Mouse (Mus musculus) kidney, postnatal 36 days (tissue): ENCODE data around the gene Ilvbl.
"Not testable (repeated sequence)": the region's sequence is repeated elsewhere in the genome, so short reads cannot be mapped to it uniquely, and the experiment has no call there.

Experiments used
- DNase-seq, 2 experiments: peaks; one replicate each; pipeline ENCODE4 v3.0.0; 2021 to 2022; ENCODE audit warnings: mixed read lengths in 2 of 2

Ilvbl gene

DNA sequence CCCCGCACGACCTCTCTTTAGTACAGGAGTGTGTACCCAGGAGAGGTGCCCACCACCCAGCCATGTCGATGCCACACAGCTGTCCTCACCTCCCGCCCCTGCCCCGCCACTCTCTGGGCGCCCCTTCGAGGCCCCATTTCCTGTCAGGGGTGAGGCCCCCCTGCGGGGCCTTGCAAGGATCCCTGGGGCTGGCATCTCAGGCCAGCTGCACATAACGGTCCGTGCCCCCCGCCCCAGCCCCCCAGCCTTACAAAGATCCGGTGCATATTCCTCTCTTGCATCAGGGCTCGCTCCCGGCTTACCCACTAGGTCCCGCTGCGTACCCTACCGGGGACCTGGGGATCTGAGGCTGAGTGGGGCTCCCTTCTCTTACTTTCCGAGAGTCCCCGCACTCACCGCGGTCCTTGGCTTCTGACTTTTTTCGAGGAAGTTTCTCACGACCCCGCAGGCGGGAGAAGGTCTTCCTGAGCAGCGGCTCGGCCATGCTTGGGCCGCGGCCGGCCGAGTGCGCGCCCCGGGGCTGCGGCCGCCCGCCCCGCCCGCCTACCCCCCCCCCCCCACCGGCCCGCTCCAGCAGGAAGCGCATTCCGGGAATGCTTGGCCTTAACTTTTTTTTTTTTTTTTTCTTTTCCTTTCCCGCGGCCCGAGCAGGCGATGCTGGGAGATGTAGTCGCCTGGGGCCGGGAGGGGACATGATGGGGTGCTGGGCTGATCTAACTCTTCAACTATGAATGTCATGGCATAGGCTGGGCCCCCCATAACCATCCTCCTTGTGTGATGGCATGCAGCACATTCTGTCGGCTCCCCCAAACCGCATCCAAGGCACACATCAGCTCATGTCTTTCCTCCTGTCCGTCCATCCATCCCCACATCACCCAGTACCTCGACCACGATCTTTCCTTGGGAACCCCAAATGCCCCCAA is 17.5 kb downstream of the Ilvbl start, which contains the start of gene Syde1:
TSS of gene Syde1 (minus strand) at position 559 of the 923 bp plus-strand sequence.
- peak; percentile 68 to 76 for DNase-seq

DNA sequence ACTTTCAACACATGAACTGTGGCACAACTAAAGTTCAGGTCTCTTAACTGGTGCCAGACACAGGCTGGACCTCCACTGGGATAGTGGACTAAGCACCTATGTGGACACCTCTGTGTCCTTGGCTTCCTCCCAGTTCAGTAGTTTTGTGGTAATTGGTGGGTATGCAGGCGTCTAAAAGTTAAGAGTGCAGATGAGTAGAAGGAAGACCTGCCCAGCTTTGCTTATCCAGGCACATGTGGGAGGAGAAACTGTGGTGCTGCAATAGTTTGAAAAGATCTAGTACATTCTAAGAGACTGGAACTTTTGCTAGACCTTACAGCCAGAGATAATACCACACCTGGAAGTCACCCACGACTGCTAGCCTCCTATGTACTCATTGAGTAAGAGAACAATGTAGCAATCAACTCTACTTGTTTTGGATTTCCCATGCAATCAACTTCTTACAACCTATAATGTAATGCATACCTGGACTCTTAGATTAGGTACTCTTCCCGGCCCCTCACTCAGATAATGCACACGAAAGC is 18.8 kb downstream of the Ilvbl start:
- no peak for DNase-seq

DNA sequence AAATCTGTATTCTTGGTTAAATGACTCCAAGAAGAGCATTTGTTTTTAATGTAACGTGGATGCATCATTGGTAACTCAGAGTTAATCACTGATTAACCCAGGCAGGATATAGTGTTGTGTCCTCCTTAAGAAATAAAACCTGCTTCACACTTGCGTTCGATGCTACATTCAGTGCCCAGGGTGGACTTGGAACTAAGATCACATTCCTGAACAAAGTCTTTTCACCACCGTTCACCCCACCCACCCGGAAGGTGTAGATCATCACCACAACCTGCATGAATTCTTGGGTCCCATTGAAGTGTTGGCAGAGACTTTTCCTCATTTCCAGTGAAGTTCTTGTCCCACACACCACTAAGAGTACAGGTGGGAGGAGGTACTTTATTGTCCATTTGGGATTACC is 19.6 kb downstream of the Ilvbl start:
- DNase-seq = peak; percentile 72 to 80

DNA sequence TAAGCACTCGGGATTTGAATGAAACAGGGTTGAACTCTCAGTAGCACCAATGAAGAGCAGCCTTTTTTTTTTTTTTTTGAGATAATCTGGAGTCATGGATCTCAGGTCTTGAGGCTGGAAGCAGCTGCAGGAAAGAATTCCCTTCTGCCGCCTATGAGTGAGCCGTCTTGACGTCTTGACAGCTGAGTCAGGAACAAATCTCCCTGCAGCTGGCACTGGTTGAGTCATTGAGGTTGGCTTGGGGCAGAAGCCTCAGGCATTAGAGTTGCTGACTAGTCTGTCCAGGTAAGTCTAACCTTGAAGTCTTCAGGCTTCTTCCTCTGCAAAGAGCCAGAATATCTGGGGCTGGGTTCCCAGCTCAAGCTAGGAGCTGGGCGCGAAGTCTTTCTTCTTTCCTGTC is 20.0 kb downstream of the Ilvbl start:
- peak; percentile 33 to 48 for DNase-seq

DNA sequence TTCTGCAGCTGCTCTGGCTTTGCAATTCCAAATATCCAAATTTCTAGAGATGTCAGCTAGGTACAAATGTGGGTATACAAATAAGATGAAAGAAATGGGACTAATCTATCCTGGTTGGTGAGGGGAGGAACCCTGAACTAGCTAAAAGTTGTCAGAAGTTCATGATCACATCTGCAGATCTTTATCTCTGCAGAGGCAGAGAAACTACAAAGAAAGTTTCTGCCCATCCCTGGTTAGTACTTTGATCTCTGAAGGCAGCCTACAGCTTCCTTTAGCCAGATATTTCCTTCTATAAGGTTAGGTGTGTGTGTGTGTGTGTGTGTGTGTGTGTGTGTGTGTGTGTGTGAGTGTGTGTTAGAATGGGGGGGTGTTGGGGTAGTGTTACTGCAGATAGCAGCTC is 20.4 kb downstream of the Ilvbl start:
- DNase-seq = no peak

DNA sequence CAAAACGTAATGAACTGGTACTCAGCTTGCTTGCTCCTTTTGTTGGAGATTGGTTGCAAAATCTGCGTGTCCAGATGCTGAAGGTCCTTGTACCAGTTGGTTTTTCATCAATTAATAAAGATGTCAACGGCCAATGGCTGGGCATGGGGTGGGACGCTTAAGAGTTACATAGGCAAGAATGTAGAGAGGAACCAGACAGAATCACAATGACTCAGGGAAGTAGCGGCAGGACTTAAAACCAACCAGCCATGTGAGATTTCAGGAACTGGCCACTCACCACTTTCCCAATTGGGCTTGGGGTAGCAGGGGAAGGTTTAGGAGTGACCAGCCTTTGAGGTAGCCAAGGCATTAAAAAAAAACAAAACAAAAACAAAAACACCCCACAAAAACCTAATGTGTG is 25.7 kb downstream of the Ilvbl start:
- no peak for DNase-seq

DNA sequence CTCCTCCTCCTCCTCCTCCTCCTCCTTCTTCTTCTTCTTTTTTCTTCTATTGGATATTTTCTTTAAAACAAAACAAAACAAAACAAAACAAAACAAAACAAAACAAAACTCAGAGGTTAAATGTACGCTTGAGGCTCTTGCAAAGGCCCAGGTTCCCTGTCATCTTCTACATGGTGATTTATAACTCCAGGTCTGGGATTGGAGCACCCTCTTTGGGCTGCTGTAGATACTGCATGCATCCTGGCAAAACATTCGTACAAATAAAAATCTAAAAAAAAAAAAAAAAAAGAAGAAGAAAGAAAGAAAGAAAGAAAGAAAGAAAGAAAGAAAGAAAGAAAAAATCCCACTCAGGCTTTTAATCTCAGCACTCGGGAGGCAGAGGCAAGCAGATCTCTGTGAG is 30.9 kb downstream of the Ilvbl start:
- peak; percentile 56 to 76 for DNase-seq

DNA sequence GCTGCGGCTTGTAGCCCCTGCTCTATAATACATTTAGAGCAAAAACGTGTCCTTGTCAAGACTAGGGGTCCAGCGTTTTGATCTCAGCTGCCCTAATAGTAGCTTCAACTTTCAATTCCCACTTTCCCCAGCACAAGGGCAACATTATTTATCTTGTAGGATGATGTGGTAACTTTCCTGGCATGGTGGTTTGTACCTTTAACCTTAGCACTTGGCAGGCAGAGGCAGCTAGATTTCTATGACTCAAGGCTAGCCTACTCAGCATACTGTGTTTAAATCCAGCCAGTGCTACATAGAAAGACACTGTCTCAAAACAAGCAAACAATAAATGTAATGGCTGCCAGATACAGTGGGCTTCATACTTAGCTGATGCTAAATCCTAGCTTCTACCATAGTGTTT is 33.5 kb downstream of the Ilvbl start:
- DNase-seq = no peak

DNA sequence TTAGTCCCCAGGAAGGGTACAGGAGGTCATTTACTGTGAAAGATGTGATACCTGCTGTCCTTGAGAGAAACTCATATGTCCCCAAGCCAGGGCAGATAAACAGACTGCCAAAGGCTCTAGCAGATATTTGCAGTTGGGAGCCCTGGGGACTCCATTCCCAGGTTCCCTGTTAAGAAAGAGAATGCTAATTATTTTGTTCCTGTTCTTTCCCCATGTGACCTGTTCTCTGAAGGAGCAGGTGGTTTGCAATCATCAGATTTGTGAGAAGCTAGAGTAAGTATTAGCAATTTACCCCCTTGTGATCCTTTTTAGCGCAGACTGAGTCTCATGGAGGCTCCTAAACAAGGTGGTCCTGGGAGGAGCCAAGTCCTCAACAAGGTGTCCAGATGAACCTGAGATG is 43.8 kb downstream of the Ilvbl start, which contains the start of gene Olfr1357:
TSS of gene Olfr1357 (minus strand) at position 101 of the 400 bp plus-strand sequence.
- no peak for DNase-seq

DNA sequence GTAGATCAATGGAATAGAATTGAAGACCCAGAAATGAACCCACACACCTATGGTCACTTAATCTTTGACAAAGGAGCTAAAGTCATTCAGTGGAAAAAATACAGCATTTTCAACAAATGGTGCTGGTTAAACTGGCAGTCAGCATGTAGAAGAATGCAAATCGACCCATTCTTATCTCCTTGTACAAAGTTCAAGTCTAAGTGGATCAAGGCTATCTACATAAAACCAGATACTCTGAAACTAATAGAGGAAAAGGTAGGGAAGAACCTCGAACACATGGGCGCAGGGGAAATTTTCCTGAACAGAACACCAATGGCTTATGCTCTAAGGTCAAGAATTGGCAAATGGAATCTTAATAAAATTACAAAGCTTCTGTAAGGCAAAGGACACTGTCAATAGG is 49.0 kb downstream of the Ilvbl start:
- DNase-seq = not testable (repeated sequence)

DNA sequence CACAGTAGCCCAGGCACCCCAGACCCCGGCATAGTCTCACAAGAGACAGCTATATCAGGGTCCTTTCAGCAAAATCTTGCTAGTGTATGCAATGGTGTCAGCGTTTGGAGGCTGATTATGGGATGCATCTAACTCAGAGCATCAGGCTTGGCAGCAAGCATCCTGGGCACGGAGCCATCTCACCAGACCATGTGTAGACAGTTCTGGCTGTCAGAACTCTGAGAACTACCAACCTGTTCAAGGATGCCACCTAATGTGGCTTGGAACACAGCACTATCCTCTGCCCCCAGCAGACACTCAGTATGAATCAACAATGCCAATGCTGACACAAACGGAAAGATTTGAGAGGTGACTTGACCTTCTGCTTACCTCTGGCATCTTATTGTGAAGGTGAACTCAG is 56.0 kb downstream of the Ilvbl start:
- no peak for DNase-seq

DNA sequence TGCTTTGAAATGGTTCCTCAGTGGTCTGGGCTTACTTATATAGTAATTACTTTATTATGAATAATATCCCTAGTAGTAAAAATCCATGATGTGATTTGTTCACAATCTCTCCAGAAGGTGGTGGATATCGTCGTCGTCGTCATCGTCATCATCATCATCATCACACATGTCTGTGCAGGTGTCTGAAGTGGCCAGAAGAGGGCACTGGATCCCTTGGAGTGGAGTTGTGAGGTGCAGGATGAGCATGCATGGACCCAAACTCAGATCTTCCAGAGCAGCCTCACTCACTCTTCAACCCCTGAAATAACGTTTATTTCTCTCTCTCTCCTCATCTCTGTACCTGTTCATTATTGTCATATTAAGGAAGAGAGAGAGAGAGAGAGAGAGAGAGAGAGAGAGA is 58.2 kb downstream of the Ilvbl start:
- DNase-seq = peak; percentile 19 to 61
